Mouse (Mus musculus) MEL (cell line): ENCODE results near the gene Gm21897. TPM values are rescaled to one million over a fixed set of nuclear protein-coding genes. Genes with fewer than 3 reads are reported as not detected.
"Not testable (repeated sequence)": the region's sequence is repeated elsewhere in the genome, so short reads cannot be mapped to it uniquely, and the experiment has no call there.

Experiments
- DNase-seq: peaks from one replicate; pipeline ENCODE4 v3.0.0; 2011; ENCODE audit warnings: low read depth, low spot score
- H3K27ac ChIP-seq: 2 replicates; pipeline ENCODE4 v1.5.1; 2012; ENCODE audit warnings: low read depth, mild to moderate bottlenecking, control low read depth, low read length, moderate library complexity; ENCODE audit not compliant: control insufficient read depth
- H3K27me3 ChIP-seq, 2 experiments: fragments of 150-350 bp in 1 of 2; sonication (generic) in 1 of 2; 2 replicates each; pipeline ENCODE4 v1.6.1; 2012; ENCODE audit warnings: low read length in 2 of 2, mild to moderate bottlenecking in 2 of 2, improper control_type of control experiment in 1 of 2, moderate library complexity in 1 of 2; ENCODE audit not compliant: insufficient read depth in 2 of 2, control insufficient read depth in 1 of 2
- H3K36me3 ChIP-seq, 2 experiments: 2 replicates each; pipeline ENCODE4 v1.6.1; 2012 to 2014; ENCODE audit warnings: low read length in 2 of 2, improper control_type of control experiment in 1 of 2, inconsistent platforms in 1 of 2, mild to moderate bottlenecking in 1 of 2; ENCODE audit not compliant: insufficient read depth in 2 of 2, control insufficient read depth in 1 of 2
- H3K4me1 ChIP-seq, 2 experiments: fragments of 150-350 bp in 1 of 2; sonication (generic) in 1 of 2; 2 replicates each; pipeline ENCODE4 v1.6.1; 2012; ENCODE audit warnings: low read length in 2 of 2, improper control_type of control experiment in 1 of 2, mild to moderate bottlenecking in 1 of 2; ENCODE audit not compliant: insufficient read depth in 2 of 2, control insufficient read depth in 1 of 2
- H3K4me3 ChIP-seq, 2 experiments: fragments of 150-350 bp in 1 of 2; sonication (generic) in 1 of 2; 2 replicates each; pipeline ENCODE4 v1.5.1; 2012; ENCODE audit warnings: low read depth in 2 of 2, low read length in 2 of 2, mild to moderate bottlenecking in 2 of 2, moderate library complexity in 2 of 2, control low read depth in 1 of 2, improper control_type of control experiment in 1 of 2; ENCODE audit not compliant: control insufficient read depth in 1 of 2, insufficient read depth in 1 of 2
- H3K79me2 ChIP-seq: 2 replicates; pipeline ENCODE4 v1.6.1; 2012; ENCODE audit warnings: mild to moderate bottlenecking, low read length, moderate library complexity; ENCODE audit not compliant: control insufficient read depth, poor library complexity, insufficient read depth
- H3K9ac ChIP-seq: 2 replicates; pipeline ENCODE4 v1.6.1; 2012; ENCODE audit warnings: low read depth, mild to moderate bottlenecking, control low read depth, low read length, moderate library complexity; ENCODE audit not compliant: control insufficient read depth, poor library complexity, severe bottlenecking
- H3K9me3 ChIP-seq: fragments of 150-350 bp; sonication (generic); replicated peaks from 2 replicates; pipeline ENCODE4 v1.6.1; 2012; ENCODE audit warnings: mild to moderate bottlenecking, low read length, improper control_type of control experiment, moderate library complexity; ENCODE audit not compliant: insufficient read depth
- BHLHE40 ChIP-seq: IDR thresholded peaks from 2 replicates; pipeline ENCODE4 v1.6.1; 2012; ENCODE audit warnings: low read depth, mild to moderate bottlenecking, inconsistent platforms, low read length, improper control_type of control experiment, borderline replicate concordance
- EP300 ChIP-seq, 2 experiments: IDR thresholded peaks; 2 replicates each; pipeline ENCODE4 v1.6.1; 2011; ENCODE audit warnings: improper control_type of control experiment in 2 of 2, low read length in 2 of 2, low read depth in 1 of 2, mild to moderate bottlenecking in 1 of 2
- ETS1 ChIP-seq: IDR thresholded peaks from 2 replicates; pipeline ENCODE4 v1.6.1; 2012; ENCODE audit warnings: low read depth, mild to moderate bottlenecking, inconsistent platforms, low read length, improper control_type of control experiment, moderate library complexity
- GABPA ChIP-seq: IDR thresholded peaks from 2 replicates; pipeline ENCODE4 v1.6.1; 2012; ENCODE audit warnings: low read depth, mild to moderate bottlenecking, inconsistent platforms, low read length, improper control_type of control experiment, moderate library complexity
- GATA1 ChIP-seq: IDR thresholded peaks from 2 replicates; pipeline ENCODE4 v1.6.1; 2011; ENCODE audit warnings: low read depth, low read length, improper control_type of control experiment
- HCFC1 ChIP-seq: IDR thresholded peaks from 2 replicates; pipeline ENCODE4 v1.6.1; 2012; ENCODE audit warnings: low read depth, mild to moderate bottlenecking, inconsistent platforms, low read length, improper control_type of control experiment, moderate library complexity
- MAFK ChIP-seq: IDR thresholded peaks from 2 replicates; pipeline ENCODE4 v1.6.1; 2011; ENCODE audit warnings: low read depth, mild to moderate bottlenecking, low read length, improper control_type of control experiment, borderline replicate concordance
- RAD21 ChIP-seq: IDR thresholded peaks from 2 replicates; pipeline ENCODE4 v1.6.1; 2011; ENCODE audit warnings: mild to moderate bottlenecking, low read depth, low read length, improper control_type of control experiment
- TCF12 ChIP-seq: IDR thresholded peaks from 2 replicates; pipeline ENCODE4 v1.6.1; 2014; ENCODE audit warnings: low read depth, mild to moderate bottlenecking, inconsistent platforms, low read length, improper control_type of control experiment, moderate library complexity
- USF1 ChIP-seq: IDR thresholded peaks from 2 replicates; pipeline ENCODE4 v1.6.1; 2014; ENCODE audit warnings: low read depth, mild to moderate bottlenecking, inconsistent platforms, low read length, improper control_type of control experiment, moderate library complexity
- USF2 ChIP-seq, 2 experiments: IDR thresholded peaks; 2 replicates each; pipeline ENCODE4 v1.6.1; 2011 to 2012; ENCODE audit warnings: improper control_type of control experiment in 2 of 2, low read length in 2 of 2, borderline replicate concordance in 1 of 2, inconsistent platforms in 1 of 2, low read depth in 1 of 2, mild to moderate bottlenecking in 1 of 2; ENCODE audit not compliant: insufficient read depth in 1 of 2
- polyA plus RNA-seq, 2 experiments: library from polyadenylated mRNA; stranded (reverse) in 1 of 2; unstranded in 1 of 2; fragments of >175 nt in 1 of 2; fragments of >200 nt in 1 of 2; gene quantifications; 2 replicates each; pipeline versions ENCODE4 v1.2.1 to v1.2.4; 2012; ENCODE audit warnings: low replicate concordance in 2 of 2, low read depth in 1 of 2; ENCODE audit not compliant: insufficient read length in 2 of 2, insufficient read depth in 1 of 2, missing spikeins in 1 of 2
- total RNA-seq: library from RNA; depleted of rRNA; stranded (reverse); fragments of 300-350 nt; gene quantifications from 2 replicates; pipeline ENCODE4 v1.2.3, GENCODE M21; 2012; rRNA removed

Gene Gm21897
- total RNA-seq, result not detected in 2 replicates
- polyA plus RNA-seq, result not detected

GRCm38 (mm10) chr16:15317158-15317557, at the start of gene Gm21897:
Gm21897 (plus strand) TSS chr16:15317458.
- H3K36me3 ChIP-seq, H3K27me3 ChIP-seq, H3K27ac ChIP-seq, H3K4me3 ChIP-seq, H3K9ac ChIP-seq, H3K79me2 ChIP-seq, H3K9me3 ChIP-seq, H3K4me1 ChIP-seq, DNase-seq: not testable (repeated sequence)

GRCm38 (mm10) chr16:15272291-15272690, 45.0 kb upstream of the Gm21897 start:
- TF ChIP-seq HCFC1 (no peak), GATA1 (no peak), TCF12 (no peak), EP300 (IDR thresholded peaks at IDR 0.05; ENCODE audit: low read depth in 1 of 2, low read length in 2 of 2) (no peak), MAFK (no peak), USF1 (no peak), RAD21 (no peak), GABPA (no peak), ETS1 (no peak)
- H3K9me3 ChIP-seq, result no peaks in the 10 kb centered on the region

GRCm38 (mm10) chr16:15277461-15277860, 39.8 kb upstream of the Gm21897 start:
- TF ChIP-seq GATA1 (no peak), USF2 (IDR thresholded peaks at IDR 0.05; ENCODE audit: borderline replicate concordance in 1 of 2, insufficient read depth in 1 of 2, low read depth in 1 of 2, low read length in 2 of 2) (no peak), BHLHE40 (no peak), USF1 (no peak), GABPA (no peak)
- Histone ChIP-seq H3K27ac (no peak overlapping the region), H3K9ac (no peak overlapping the region), H3K4me1 (no peaks in the 10 kb centered on the region), H3K9me3 (no peaks in the 10 kb centered on the region), H3K36me3 (no peaks in the 10 kb centered on the region), H3K79me2 (no peaks in the 10 kb centered on the region), H3K4me3 (no peak overlapping the region), H3K27me3 (no peaks in the 10 kb centered on the region)
- DNase-seq, result no peak

More at GRCm38 (mm10) chr16:15272291-15272690, 45.0 kb upstream of the Gm21897 start:
- no peak overlapping the region for H3K4me3 ChIP-seq
- no peaks in the 10 kb centered on the region for H3K36me3 ChIP-seq
- H3K9ac ChIP-seq, result no peak overlapping the region
- H3K4me1 ChIP-seq, result no peaks in the 10 kb centered on the region
- DNase-seq, result no peak
- H3K27me3 ChIP-seq, result no peaks in the 10 kb centered on the region
- no peak overlapping the region for H3K27ac ChIP-seq
- no peaks in the 10 kb centered on the region for H3K79me2 ChIP-seq
